Comparison of ENCODE assay signal across 8 mouse cellular contexts in the genomic region with DNA sequence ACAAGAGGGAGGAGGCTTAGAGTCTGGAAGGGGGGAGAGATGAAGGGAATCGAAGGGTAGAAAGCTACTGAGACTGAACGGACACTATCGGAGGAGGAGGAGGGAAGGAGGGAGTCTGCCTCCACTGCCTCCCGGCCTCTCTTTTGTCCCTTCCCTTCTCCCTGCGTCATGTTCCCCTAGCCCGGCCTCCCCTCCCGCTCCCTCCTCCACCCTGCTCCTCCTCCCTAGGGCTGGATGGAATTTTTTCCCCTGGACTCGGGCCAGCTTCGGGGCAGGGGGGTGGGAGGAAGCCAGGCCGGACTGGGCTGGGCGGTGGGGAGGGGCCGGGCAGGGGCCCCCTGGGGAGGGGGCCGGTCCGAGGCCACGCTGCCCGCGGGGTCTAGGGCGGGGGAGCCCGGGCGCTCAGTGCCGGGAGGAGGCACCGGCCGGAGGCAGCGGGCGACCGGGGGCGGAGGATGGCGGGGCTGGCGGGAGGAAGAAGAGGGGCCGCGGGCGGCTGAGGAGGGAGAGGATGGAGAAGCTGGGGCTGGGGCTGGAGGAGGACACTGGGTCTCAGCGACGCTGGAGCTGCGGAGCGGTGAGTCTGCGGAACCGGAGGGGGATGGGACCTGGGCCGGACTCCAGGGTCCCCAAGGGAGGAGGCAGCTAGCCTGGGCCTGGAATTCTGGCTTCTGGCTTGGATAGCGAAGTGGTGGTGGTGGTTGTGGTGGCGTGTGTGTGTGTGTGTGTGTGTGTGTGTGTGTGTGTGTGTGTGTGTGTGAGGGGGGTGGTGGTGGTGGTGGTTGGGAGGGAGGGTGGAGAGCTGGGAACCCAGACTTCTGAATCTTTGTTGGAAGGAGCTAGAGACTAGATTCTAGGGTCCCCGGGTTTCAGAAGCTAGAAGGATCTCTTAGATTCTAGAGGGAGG. TPM values are rescaled to one million over a fixed set of nuclear protein-coding genes. Genes with fewer than 3 reads are reported as not detected.
A peak's percentile ranks its signal among the peaks of the same experiment; 100 is the strongest.
DNase-seq lines count a peak whose midpoint lies in the region; ATAC-seq lines count a peak whose summit lies in the region.

A gene (plus strand): TSS at position 408 of the 907 bp plus-strand sequence.

- ATAC-seq in megakaryocyte, adult 5-6 weeks (ENCODE audit: poor library complexity, severe bottlenecking): peak; percentile 46

- intact Hi-C loops in left cerebral cortex, postnatal 10 days (cut with DNase I): no loop called here

- DNase-seq in adrenal gland, adult 8-10 months: peak; percentile 94
- peak; percentile 94 for DNase-seq in embryo, embryonic 10.5 days (ENCODE audit: low spot score)
- DNase-seq in gastrocnemius, postnatal 25 days: peak; percentile 94
- DNase-seq in induced T-regulatory cell, adult 2 months (ENCODE audit: low read depth): peak; percentile 33
- DNase-seq in left cerebral cortex, postnatal 10 days (ENCODE audit: extremely low spot score in 1 of 2, low spot score in 2 of 2): peak; percentile 85 to 97
- DNase-seq in right cerebral cortex, postnatal 14 days: peak; percentile 89
- no peak for DNase-seq in thymus, postnatal 10 days (ENCODE audit: low spot score in 2 of 2)

RNA-seq across cellular contexts. Expression of the gene that starts here (rescaled TPM):
- total RNA-seq in adrenal gland, adult 8-10 months (2022): 100 to 1,000 TPM in 2 of 4 experiments, 10 to 100 TPM in 2; 43.9 to 173 (median 91.6) TPM
- total RNA-seq in gastrocnemius, postnatal 25 days (2021): 10 to 100 TPM in 1 of 2 experiments, 1 to 10 TPM in 1; 7.0 to 15.8 TPM
- total RNA-seq in left cerebral cortex, postnatal 10 days (2021): 10 to 100 TPM; 80.5 to 82.2 TPM
- 7.5 and 10.1 TPM in 2 replicates for total RNA-seq in megakaryocyte, adult 5-6 weeks (2015)
- total RNA-seq in megakaryocyte, adult 5-6 weeks (2017): 1.9 TPM in 1 of 2 replicates, not detected in the other

Comparison
In these comparisons a context has a peak if more than half of its experiments do, and no peak if none do; other contexts are left out.
1. DNase-seq: peak in adrenal gland, adult 8-10 months (single experiment), embryo, embryonic 10.5 days (single experiment), gastrocnemius, postnatal 25 days (single experiment), induced T-regulatory cell, adult 2 months (single experiment), left cerebral cortex, postnatal 10 days (2 of 2) and right cerebral cortex, postnatal 14 days (single experiment); none in thymus, postnatal 10 days (0 of 2).